Mouse (Mus musculus) testis, adult 2 months (tissue): ENCODE data around the gene Tnnt3. TPM values are rescaled to one million over a fixed set of nuclear protein-coding genes. Genes with fewer than 3 reads are reported as not detected.

Source experiments
- H3K27ac ChIP-seq: fragments of 200-500 bp; 2 replicates; pipeline ENCODE4 v1.5.1; 2012; ENCODE audit warnings: low read depth, low read length; ENCODE audit not compliant: control insufficient read depth, insufficient read depth
- H3K27me3 ChIP-seq: fragments of 200-500 bp; 2 replicates; pipeline ENCODE4 v1.6.1; 2012; ENCODE audit warnings: mild to moderate bottlenecking, low read length, moderate library complexity; ENCODE audit not compliant: control insufficient read depth, insufficient read depth
- H3K36me3 ChIP-seq: fragments of 200-500 bp; 2 replicates; pipeline ENCODE4 v1.6.1; 2012; ENCODE audit warnings: mild to moderate bottlenecking, low read length; ENCODE audit not compliant: control insufficient read depth, insufficient read depth
- H3K4me1 ChIP-seq: fragments of 200-500 bp; 2 replicates; pipeline ENCODE4 v1.6.1; 2012; ENCODE audit warnings: low read length; ENCODE audit not compliant: control insufficient read depth, insufficient read depth
- H3K4me3 ChIP-seq: fragments of 200-500 bp; 2 replicates; pipeline ENCODE4 v1.5.1; 2012; ENCODE audit warnings: low read depth, mild to moderate bottlenecking, low read length, moderate library complexity, mixed read lengths; ENCODE audit not compliant: control insufficient read depth
- CTCF ChIP-seq: fragments of 200-500 bp; IDR thresholded peaks from 2 replicates; pipeline ENCODE4 v1.5.1; 2012; ENCODE audit warnings: low read depth, mild to moderate bottlenecking, inconsistent platforms, low read length, moderate library complexity; ENCODE audit not compliant: control insufficient read depth, insufficient read depth, insufficient replicate concordance
- POLR2A ChIP-seq: fragments of 200-500 bp; IDR thresholded peaks from 2 replicates; pipeline ENCODE4 v1.6.1; 2012; ENCODE audit warnings: low read depth, mild to moderate bottlenecking, inconsistent platforms, low read length, moderate library complexity; ENCODE audit not compliant: control insufficient read depth
- polyA plus RNA-seq: library from polyadenylated mRNA; depleted of rRNA; stranded (reverse); fragments of >200 nt; gene quantifications from 2 replicates; pipeline ENCODE4 v1.2.3, GENCODE M21; 2012; rRNA removed

Gene Tnnt3
- polyA plus RNA-seq, 1 experiment: not detected

GRCm38 (mm10) chr7:142558511-142559146 lies 60.0 kb downstream of the Tnnt3 start:
- Histone ChIP-seq H3K27ac (no peak overlapping the region), H3K27me3 (no peaks in the 10 kb centered on the region), H3K4me3 (no peak overlapping the region), H3K4me1 (no peaks in the 10 kb centered on the region; the same call in 1 of the 2 replicates), H3K36me3 (no peaks in the 10 kb centered on the region)
- TF ChIP-seq CTCF (no peak), POLR2A (no peak)

GRCm38 (mm10) chr7:142559651-142560175 lies 61.1 kb downstream of the Tnnt3 start:
- Histone ChIP-seq H3K36me3 (no peaks in the 10 kb centered on the region), H3K27me3 (no peaks in the 10 kb centered on the region), H3K4me3 (no peak overlapping the region), H3K27ac (no peak overlapping the region), H3K4me1 (no peaks in the 10 kb centered on the region; the same call in 1 of the 2 replicates)
- TF ChIP-seq POLR2A (no peak), CTCF (no peak)

DNA sequence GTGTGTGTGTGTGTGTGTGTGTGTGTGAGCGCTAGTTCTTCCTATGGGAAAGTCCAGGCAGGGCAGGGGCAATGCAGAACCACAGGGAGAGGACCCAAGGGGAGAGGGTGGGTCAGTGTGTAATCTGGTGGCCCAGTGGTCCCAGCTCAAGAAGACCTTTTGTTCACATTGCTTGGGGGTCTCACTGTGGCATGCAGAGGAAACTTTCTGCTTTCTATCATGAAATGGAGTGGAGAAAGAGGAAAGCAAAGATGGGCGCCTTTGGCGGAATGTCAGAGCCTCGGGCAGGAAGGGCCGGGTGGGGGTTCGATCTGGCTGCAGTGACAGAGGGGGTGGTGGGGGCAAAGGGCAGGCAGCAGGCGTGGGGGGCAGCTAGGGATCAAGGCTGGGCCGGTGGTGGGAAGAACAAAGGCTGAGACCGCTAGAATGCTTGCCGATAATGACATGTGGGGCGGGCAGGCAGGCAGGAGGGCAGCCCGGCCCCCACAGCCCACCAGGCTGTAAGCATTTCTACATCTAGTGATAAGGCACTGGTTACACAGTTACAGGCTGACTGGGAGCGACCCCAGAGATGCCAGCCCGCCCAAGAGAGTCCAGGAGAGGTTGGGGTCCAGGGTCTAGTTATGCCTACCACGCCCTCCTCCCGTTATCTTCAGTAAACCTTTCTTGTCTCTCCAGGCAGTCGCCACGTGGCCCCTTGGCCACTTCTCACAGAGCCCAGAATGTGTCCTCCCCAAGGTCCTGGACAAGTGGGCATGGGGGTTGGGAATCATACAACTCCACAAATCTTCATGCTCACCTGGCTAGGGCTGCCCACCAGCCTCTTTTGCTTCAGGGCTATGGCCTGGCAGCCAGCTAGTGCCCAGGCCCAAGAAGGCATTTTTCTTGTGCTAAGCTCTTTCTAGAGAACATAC lies 62.6 kb downstream of the Tnnt3 start:
- Histone ChIP-seq H3K4me1 (no peaks in the 10 kb centered on the region; the same call in 1 of the 2 replicates), H3K36me3 (no peaks in the 10 kb centered on the region), H3K27me3 (no peaks in the 10 kb centered on the region), H3K27ac (no peak overlapping the region), H3K4me3 (no peak overlapping the region)
- no peak for TF ChIP-seq POLR2A
- no peak for TF ChIP-seq CTCF

DNA sequence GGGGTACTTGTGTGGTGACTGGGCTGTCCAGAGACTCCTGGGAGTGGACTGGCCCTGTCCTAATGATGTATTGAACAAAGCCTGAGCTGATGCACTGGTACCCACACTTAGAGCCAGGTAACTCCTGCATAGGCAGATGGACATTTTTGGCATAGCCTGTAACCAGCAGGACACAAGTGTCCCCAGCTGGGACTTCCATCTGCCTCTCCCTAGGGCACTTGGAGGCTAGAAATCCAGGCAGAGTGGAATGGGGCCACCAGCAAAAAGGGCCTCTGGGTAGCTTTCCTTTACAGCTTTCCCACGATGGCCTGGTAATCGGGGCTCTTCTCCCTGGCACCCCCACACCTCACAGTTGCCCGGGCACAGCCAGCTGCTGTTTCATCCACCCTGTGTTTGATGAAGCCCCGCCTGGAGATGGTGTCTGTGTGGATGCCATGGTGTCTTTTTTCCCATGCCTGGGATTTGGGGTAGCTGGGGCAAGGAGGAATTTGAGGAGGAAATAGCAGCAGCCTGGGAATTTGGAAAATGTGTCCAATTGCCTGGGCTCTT lies 63.3 kb downstream of the Tnnt3 start:
- no peak overlapping the region for H3K27ac ChIP-seq
- no peaks in the 10 kb centered on the region for H3K27me3 ChIP-seq
- no peaks in the 10 kb centered on the region; the same call in 1 of the 2 replicates for H3K4me1 ChIP-seq
- TF ChIP-seq CTCF (no peak), POLR2A (no peak)
- no peaks in the 10 kb centered on the region for H3K36me3 ChIP-seq
- H3K4me3 ChIP-seq: no peak overlapping the region

DNA sequence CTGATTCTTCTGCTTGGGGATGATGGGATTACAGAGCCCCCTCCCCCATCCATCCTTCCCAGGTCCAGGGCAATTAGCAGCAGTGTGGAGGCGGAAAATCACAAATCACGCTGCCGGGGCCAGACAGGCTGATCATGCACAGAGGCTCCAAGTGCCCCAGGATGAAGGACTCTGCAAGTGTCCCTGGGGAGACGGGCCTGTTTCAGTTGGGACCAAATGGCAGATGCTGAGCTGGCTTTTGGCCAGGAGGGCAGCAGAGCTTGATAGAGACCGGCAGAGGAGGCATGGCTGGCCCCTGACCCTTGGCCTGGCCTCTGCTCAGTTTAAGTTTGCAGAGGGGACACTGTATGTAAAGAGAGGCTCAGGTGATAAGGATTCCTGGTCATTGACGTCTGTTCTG lies 64.5 kb downstream of the Tnnt3 start:
- Histone ChIP-seq H3K36me3 (no peaks in the 10 kb centered on the region), H3K27ac (no peak overlapping the region), H3K4me3 (no peak overlapping the region), H3K27me3 (no peaks in the 10 kb centered on the region), H3K4me1 (no peaks in the 10 kb centered on the region; the same call in 1 of the 2 replicates)
- TF ChIP-seq CTCF (no peak), POLR2A (no peak)

DNA sequence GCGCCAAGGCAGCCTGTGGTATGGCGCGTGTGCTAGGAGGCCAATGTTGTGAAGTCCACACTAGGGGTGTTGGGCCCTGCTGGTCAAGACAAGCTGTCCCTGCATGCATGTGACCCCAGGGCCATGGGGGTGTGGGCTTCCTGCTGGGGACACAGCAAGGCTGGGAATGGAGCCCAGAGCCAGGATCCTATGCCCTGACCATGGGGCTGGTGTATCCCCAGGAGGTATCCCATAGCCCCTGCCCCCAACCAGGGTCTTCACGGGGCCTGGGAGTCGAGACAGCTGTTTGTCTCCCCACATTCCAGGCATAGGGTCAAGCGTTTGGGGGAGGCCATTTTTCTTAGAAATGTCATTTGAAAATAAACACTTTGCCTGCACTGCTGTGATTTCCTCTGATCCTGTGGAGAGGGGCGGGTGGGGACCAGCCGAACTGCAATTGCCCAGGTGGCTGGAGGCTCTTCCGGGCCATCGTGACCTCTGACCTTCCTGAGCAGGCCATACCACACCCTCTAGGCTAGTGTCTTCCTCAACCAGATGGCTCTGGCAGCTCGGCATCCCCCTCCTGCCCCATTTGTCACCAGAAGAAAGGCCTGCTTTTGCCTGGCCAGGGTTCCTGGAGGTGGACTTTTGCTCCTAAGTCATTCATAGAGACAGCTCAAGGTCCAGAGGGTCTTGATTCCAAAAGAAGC lies 66.5 kb downstream of the Tnnt3 start:
- Histone ChIP-seq H3K36me3 (no peaks in the 10 kb centered on the region), H3K4me1 (no peaks in the 10 kb centered on the region; the same call in 1 of the 2 replicates), H3K27ac (no peak overlapping the region), H3K4me3 (no peak overlapping the region), H3K27me3 (no peaks in the 10 kb centered on the region)
- TF ChIP-seq POLR2A: no peak
- no peak for TF ChIP-seq CTCF

Other genes with a start within 250 kb of the Tnnt3 start
- gene Gm2431, start 240.5 kb upstream of the Tnnt3 start, polyA plus RNA-seq: not detected in 2 replicates
- gene Gm4559, start 224.5 kb upstream of the Tnnt3 start, polyA plus RNA-seq: not detected in 2 replicates
- not detected in 2 replicates for gene Krtap5-1, start 201.7 kb upstream of the Tnnt3 start, polyA plus RNA-seq
- not detected in 2 replicates for gene Krtap5-4, start 195.3 kb upstream of the Tnnt3 start, polyA plus RNA-seq
- 0.20 TPM in 1 of 2 replicates, not detected in the other for gene Ifitm10, start 125.1 kb upstream of the Tnnt3 start, polyA plus RNA-seq
- gene Gm49369, start 116.2 kb upstream of the Tnnt3 start, polyA plus RNA-seq: not detected in 2 replicates
- 75.7 and 78.7 TPM in 2 replicates for gene Ctsd, start 110.8 kb upstream of the Tnnt3 start, polyA plus RNA-seq
- 0.28 and 1.2 TPM in 2 replicates for gene Syt8, start 64.0 kb upstream of the Tnnt3 start, polyA plus RNA-seq
- gene Tnni2, start 57.0 kb upstream of the Tnnt3 start, polyA plus RNA-seq: 0.31 TPM in 1 of 2 replicates, not detected in the other
- 2.4 and 5.9 TPM in 2 replicates for gene Lsp1, start 38.0 kb upstream of the Tnnt3 start, polyA plus RNA-seq
- gene Mrpl23, start 33.9 kb downstream of the Tnnt3 start, polyA plus RNA-seq: 4.5 and 5.9 TPM in 2 replicates
- 6.9 and 10.7 TPM in 2 replicates for gene Igf2, start 168.0 kb downstream of the Tnnt3 start, polyA plus RNA-seq
- 0.11 and 0.21 TPM in 2 replicates for gene Gm49394, start 171.1 kb downstream of the Tnnt3 start, polyA plus RNA-seq
- gene Ins2, start 244.5 kb downstream of the Tnnt3 start, polyA plus RNA-seq: 0.38 and 0.46 TPM in 2 replicates